ENCODE assay signal across 27 mouse cellular contexts in the genomic region with DNA sequence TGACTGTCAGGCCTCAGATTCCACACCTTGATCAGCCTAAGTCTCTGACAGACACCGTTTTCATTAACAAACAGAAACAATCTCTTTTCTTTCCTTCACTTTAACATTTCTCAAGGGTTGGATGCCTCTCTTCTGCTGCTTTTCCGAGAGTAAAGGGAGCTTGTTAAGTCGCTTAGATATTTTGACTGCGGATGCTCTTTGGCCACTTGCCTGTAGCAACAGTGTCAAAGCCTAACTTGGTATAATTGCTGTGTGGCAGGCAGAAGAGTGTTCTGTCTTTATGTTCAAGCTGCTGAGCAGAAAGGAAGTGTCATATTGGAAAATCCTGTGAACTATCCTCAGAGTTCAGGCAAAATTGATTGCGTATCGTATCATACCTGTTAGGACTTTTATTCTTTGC.
DNase-seq lines count a peak whose midpoint lies in the region; ATAC-seq and TF ChIP-seq lines count a peak whose summit lies in the region.
"Had no signal": no experiment of that assay in that cellular context is flagged by ENCODE, and none has a peak within 500 bp of the region (broad histone marks: within the 10 kb centered on the region; RNA-seq: fewer than 3 reads in every experiment).

No protein-coding gene starts in this region.

- intact Hi-C loops in heart, postnatal 14 days (cut with DNase I) = no loop called here

- ATAC-seq in embryonic facial prominence, embryonic 14.5 days (ENCODE audit: low read depth) = no peak
- ATAC-seq in kidney, postnatal 0 days (replicated peaks; ENCODE audit: low FRiP score, low read depth) = no peak
- ATAC-seq in midbrain, embryonic 14.5 days (ENCODE audit: low FRiP score, low TSS enrichment) = no peak
- ATAC-seq: activated CD4-positive, CD25-positive, alpha-beta regulatory T cell, adult 4 months; forebrain, embryonic 13.5 days; forebrain, postnatal 0 days had no signal

- H3K27ac ChIP-seq in embryonic facial prominence, embryonic 14.5 days (replicated peaks; ENCODE audit: low read depth, low read length) = no peak overlapping the region
- no peak overlapping the region for H3K27ac ChIP-seq in embryonic facial prominence, embryonic 10.5 days (replicated peaks)
- no peak overlapping the region for H3K27ac ChIP-seq in kidney, postnatal 0 days
- no peak overlapping the region for H3K27ac ChIP-seq in midbrain, embryonic 14.5 days (replicated peaks; ENCODE audit: low read depth, low read length)
- no peak overlapping the region; the same call in 1 of the 2 replicates for H3K27ac ChIP-seq in midbrain, embryonic 10.5 days (replicated peaks)
- H3K27ac ChIP-seq: embryonic facial prominence, embryonic 12.5 days; forebrain, embryonic 13.5 days; gastrocnemius, adult 2 months; hindbrain, embryonic 14.5 days had no signal

- no peaks in the 10 kb centered on the region for H3K9me3 ChIP-seq in embryonic facial prominence, embryonic 14.5 days (ENCODE audit: control insufficient read depth, low read length)
- H3K9me3 ChIP-seq in embryonic facial prominence, embryonic 10.5 days = no peaks in the 10 kb centered on the region
- no peaks in the 10 kb centered on the region for H3K9me3 ChIP-seq in kidney, postnatal 0 days (replicated peaks; ENCODE audit: low read length)
- H3K9me3 ChIP-seq in midbrain, embryonic 14.5 days (ENCODE audit: control insufficient read depth, low read length) = no peaks in the 10 kb centered on the region
- H3K9me3 ChIP-seq in midbrain, embryonic 10.5 days (replicated peaks) = no peaks in the 10 kb centered on the region
- H3K9me3 ChIP-seq: embryonic facial prominence, embryonic 12.5 days; forebrain, embryonic 13.5 days; G1E had no signal

- H3K4me2 ChIP-seq in embryonic facial prominence, embryonic 14.5 days (ENCODE audit: low read depth, low read length) = no peak overlapping the region
- no peak overlapping the region for H3K4me2 ChIP-seq in kidney, postnatal 0 days (ENCODE audit: low read length)
- no peak overlapping the region for H3K4me2 ChIP-seq in midbrain, embryonic 14.5 days (ENCODE audit: low read length)
- H3K4me2 ChIP-seq: embryonic facial prominence, embryonic 12.5 days; forebrain, embryonic 13.5 days; heart, embryonic 11.5 days; hindbrain, embryonic 14.5 days had no signal

- no peak for TF ChIP-seq CTCF in kidney, postnatal 0 days (IDR thresholded peaks at IDR 0.05; ENCODE audit: low read depth)

- peak; percentile 16 for DNase-seq in embryonic facial prominence, embryonic 14.5 days (ENCODE audit: low spot score)
- no peak for DNase-seq in embryonic facial prominence, embryonic 10.5 days (ENCODE audit: low spot score)
- DNase-seq in kidney, postnatal 0 days (ENCODE audit: low spot score) = peak; percentile 11
- DNase-seq in kidney, postnatal 14 days = no peak
- peak; percentile 34 for DNase-seq in midbrain, embryonic 14.5 days
- no peak for DNase-seq in midbrain, embryonic 10.5 days (ENCODE audit: low spot score)
- DNase-seq in heart, postnatal 14 days = no peak
- DNase-seq in right cerebral cortex, postnatal 25 days = no peak
- DNase-seq: adrenal gland, adult 8-10 months; adrenal gland, postnatal 25 days; B cell, adult 2 months; cerebellum, adult 18-20 months; cerebellum, adult 9-10 months; cerebellum, postnatal 14 days; forebrain, postnatal 0 days; gastrocnemius, adult 2 months; gastrocnemius, postnatal 14 days; heart, adult 11 months; heart, postnatal 36 days had no signal

- no peak overlapping the region for H3K4me3 ChIP-seq in embryonic facial prominence, embryonic 14.5 days (ENCODE audit: low read depth, low read length)
- no peak overlapping the region for H3K4me3 ChIP-seq in embryonic facial prominence, embryonic 10.5 days
- H3K4me3 ChIP-seq in kidney, postnatal 0 days (replicated peaks; ENCODE audit: low read depth, low read length) = no peak overlapping the region
- no peak overlapping the region for H3K4me3 ChIP-seq in midbrain, embryonic 14.5 days (replicated peaks; ENCODE audit: low read depth, low read length)
- H3K4me3 ChIP-seq in midbrain, embryonic 10.5 days = no peak overlapping the region
- H3K4me3 ChIP-seq: embryonic facial prominence, embryonic 12.5 days; erythroblast, embryonic 14.5 days; forebrain, embryonic 13.5 days; gastrocnemius, adult 2 months had no signal

- H3K27me3 ChIP-seq in embryonic facial prominence, embryonic 14.5 days (replicated peaks; ENCODE audit: control insufficient read depth, insufficient read depth, low read length) = peaks cover 9% of the 10 kb centered on the region; the same call in 1 of the 2 replicates
- H3K27me3 ChIP-seq in embryonic facial prominence, embryonic 10.5 days (replicated peaks; ENCODE audit: low read depth, poor library complexity, severe bottlenecking) = peaks cover 18% of the 10 kb centered on the region; the same call in 1 of the 2 replicates
- no peaks in the 10 kb centered on the region for H3K27me3 ChIP-seq in kidney, postnatal 0 days (ENCODE audit: insufficient read depth, low read length)
- no peaks in the 10 kb centered on the region for H3K27me3 ChIP-seq in midbrain, embryonic 14.5 days (ENCODE audit: control insufficient read depth, insufficient read depth, low read length)
- H3K27me3 ChIP-seq in midbrain, embryonic 10.5 days (ENCODE audit: low read depth, poor library complexity, severe bottlenecking) = no peaks in the 10 kb centered on the region
- H3K27me3 ChIP-seq: CH12.LX; forebrain, embryonic 13.5 days had no signal

- peaks cover 13% of the 10 kb centered on the region; the same call in 1 of the 2 replicates for H3K4me1 ChIP-seq in embryonic facial prominence, embryonic 14.5 days (ENCODE audit: control insufficient read depth, insufficient read depth, low read length)
- peaks cover 36% of the 10 kb centered on the region for H3K4me1 ChIP-seq in embryonic facial prominence, embryonic 10.5 days
- H3K4me1 ChIP-seq in kidney, postnatal 0 days (replicated peaks; ENCODE audit: insufficient read depth, low read length) = 0 out of 2 replicates have a peak, but pooled peaks cover 4% of the 10 kb centered on the region
- H3K4me1 ChIP-seq in midbrain, embryonic 14.5 days (ENCODE audit: control insufficient read depth, insufficient read depth, low read length) = peaks cover 15% of the 10 kb centered on the region
- H3K4me1 ChIP-seq in midbrain, embryonic 10.5 days = peaks cover 42% of the 10 kb centered on the region

- 66% methylated on average over 6 of the region's 6 CpGs for WGBS in embryonic facial prominence, embryonic 14.5 days
- 72% methylated on average over 6 of the region's 6 CpGs for WGBS in embryonic facial prominence, embryonic 10.5 days
- 67% methylated on average over 6 of the region's 6 CpGs for WGBS in kidney, postnatal 0 days
- WGBS in midbrain, embryonic 14.5 days = 64% methylated on average over 6 of the region's 6 CpGs
- WGBS in midbrain, embryonic 10.5 days = 77% methylated on average over 6 of the region's 6 CpGs

- H3K36me3 ChIP-seq in embryonic facial prominence, embryonic 14.5 days (ENCODE audit: control insufficient read depth, insufficient read depth, low read length) = no peaks in the 10 kb centered on the region
- no peaks in the 10 kb centered on the region for H3K36me3 ChIP-seq in embryonic facial prominence, embryonic 10.5 days (replicated peaks)
- H3K36me3 ChIP-seq in kidney, postnatal 0 days (ENCODE audit: insufficient read depth, low read length) = no peaks in the 10 kb centered on the region
- H3K36me3 ChIP-seq in midbrain, embryonic 14.5 days (ENCODE audit: control insufficient read depth, insufficient read depth, low read length) = no peaks in the 10 kb centered on the region
- no peaks in the 10 kb centered on the region for H3K36me3 ChIP-seq in midbrain, embryonic 10.5 days
- H3K36me3 ChIP-seq: embryonic facial prominence, embryonic 12.5 days; G1E had no signal

- no peak overlapping the region; the same call in 1 of the 2 replicates for H3K9ac ChIP-seq in embryonic facial prominence, embryonic 14.5 days (ENCODE audit: low read depth, low read length)
- no peak overlapping the region for H3K9ac ChIP-seq in kidney, postnatal 0 days (ENCODE audit: low read depth, low read length)
- H3K9ac ChIP-seq in midbrain, embryonic 14.5 days (replicated peaks; ENCODE audit: low read length) = no peak overlapping the region
- H3K9ac ChIP-seq: embryonic facial prominence, embryonic 12.5 days; forebrain, embryonic 13.5 days; forebrain, postnatal 0 days; hindbrain, embryonic 14.5 days had no signal

Comparison
In these comparisons a context has a peak if more than half of its experiments do, and no peak if none do; other contexts are left out.
1. DNase-seq: peak in embryonic facial prominence, embryonic 14.5 days (single experiment), kidney, postnatal 0 days (single experiment) and midbrain, embryonic 14.5 days (single experiment); none in embryonic facial prominence, embryonic 10.5 days (single experiment), kidney, postnatal 14 days (single experiment), midbrain, embryonic 10.5 days (single experiment), heart, postnatal 14 days (0 of 2) and right cerebral cortex, postnatal 25 days (single experiment).